Mouse (Mus musculus): ENCODE results near the gene Avil.
"Not testable (repeated sequence)": the region's sequence is repeated elsewhere in the genome, so short reads cannot be mapped to it uniquely, and the experiment has no call there.

Gene Avil

GRCm38 (mm10) chr10:127061513-127061912 lies 61.0 kb downstream of the Avil start:
- no peak for DNase-seq

GRCm38 (mm10) chr10:127062101-127062500 lies 61.6 kb downstream of the Avil start:
- DNase-seq: not testable (repeated sequence)

- DNase-seq: no peak
Observed at GRCm38 (mm10) chr10:127062503-127062902, 62.0 kb downstream of the Avil start.

- peak; percentile 98 for DNase-seq
Observed at GRCm38 (mm10) chr10:127063239-127063872, 62.8 kb downstream of the Avil start, which contains the start of gene Cdk4. Cdk4 (plus strand) TSS chr10:127063534.

- DNase-seq: no peak
Observed at GRCm38 (mm10) chr10:127063913-127064870, 63.7 kb downstream of the Avil start.

GRCm38 (mm10) chr10:127065981-127066380 lies 65.5 kb downstream of the Avil start:
- no peak for DNase-seq

GRCm38 (mm10) chr10:127066519-127067018 lies 66.1 kb downstream of the Avil start:
- DNase-seq: no peak

GRCm38 (mm10) chr10:127068360-127069038 lies 68.0 kb downstream of the Avil start:
- no peak for DNase-seq

- no peak for DNase-seq
Observed at GRCm38 (mm10) chr10:127069281-127070189, 69.0 kb downstream of the Avil start.

All from cerebellum, adult 8-10 months (tissue).